Mouse (Mus musculus) ovary, postnatal 14 days (tissue): Measurements from ENCODE around the gene Ppp1r9b.
A peak's percentile ranks its signal among the peaks of the same experiment; 100 is the strongest.

Source experiments
- DNase-seq: peaks from one replicate; pipeline ENCODE4 v3.0.0; 2022; ENCODE audit warnings: low spot score

The Ppp1r9b gene

DNA sequence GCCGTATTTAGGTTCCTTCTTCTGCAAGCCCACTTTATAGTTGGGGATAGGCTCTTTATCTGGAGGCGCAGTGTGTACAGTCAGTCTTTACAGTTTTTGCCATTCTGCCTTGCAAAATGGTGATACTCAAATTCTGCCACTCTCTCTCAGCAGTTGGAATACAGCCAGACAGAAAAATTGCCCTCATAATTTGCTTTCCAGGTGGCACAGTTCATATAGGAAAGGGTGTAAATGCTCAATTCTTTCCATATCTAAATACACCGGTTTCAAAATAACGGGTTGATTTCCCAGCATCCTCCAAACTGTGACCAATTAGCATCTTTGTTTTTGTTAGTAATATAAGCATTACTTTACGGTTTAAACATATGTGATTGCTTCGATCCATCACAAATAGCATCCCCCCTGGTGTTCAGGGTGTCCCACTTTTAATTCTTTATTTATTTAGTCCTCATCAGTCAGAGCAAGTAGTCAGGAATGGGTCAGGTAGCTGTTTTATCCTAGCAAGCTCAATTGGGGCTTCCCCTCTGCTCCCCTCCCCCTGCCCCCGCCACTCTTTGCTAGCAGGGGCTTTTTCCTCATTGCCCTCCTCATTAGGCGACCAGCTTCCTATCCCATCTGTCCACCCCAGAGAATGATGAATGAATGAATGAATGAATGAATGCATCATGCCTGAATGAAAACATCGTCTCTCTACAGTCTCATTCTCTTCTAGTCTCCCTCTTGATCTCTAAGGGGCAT is 12.5 kb upstream of the Ppp1r9b start:
- DNase-seq = no peak

DNA sequence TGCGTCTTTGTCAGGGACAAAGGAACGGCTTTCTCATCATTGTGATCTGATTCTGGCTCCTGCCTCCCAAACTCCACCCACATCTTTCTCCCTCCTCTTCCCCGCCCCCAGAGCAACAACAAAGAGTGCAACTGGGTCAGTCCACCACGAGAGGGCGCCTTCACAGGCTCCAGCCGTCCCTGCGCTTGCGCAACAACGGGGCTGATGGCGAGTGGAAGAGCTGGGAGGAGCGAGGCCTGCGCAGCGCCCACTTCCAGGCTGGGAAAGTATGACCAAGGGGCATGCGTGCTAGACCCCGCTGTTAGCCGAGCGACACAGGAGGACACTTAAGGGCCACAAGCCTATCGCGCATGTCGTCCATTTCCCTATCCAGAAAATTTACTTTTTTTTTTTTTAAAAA is 11.9 kb upstream of the Ppp1r9b start:
- peak; percentile 98 for DNase-seq

DNA sequence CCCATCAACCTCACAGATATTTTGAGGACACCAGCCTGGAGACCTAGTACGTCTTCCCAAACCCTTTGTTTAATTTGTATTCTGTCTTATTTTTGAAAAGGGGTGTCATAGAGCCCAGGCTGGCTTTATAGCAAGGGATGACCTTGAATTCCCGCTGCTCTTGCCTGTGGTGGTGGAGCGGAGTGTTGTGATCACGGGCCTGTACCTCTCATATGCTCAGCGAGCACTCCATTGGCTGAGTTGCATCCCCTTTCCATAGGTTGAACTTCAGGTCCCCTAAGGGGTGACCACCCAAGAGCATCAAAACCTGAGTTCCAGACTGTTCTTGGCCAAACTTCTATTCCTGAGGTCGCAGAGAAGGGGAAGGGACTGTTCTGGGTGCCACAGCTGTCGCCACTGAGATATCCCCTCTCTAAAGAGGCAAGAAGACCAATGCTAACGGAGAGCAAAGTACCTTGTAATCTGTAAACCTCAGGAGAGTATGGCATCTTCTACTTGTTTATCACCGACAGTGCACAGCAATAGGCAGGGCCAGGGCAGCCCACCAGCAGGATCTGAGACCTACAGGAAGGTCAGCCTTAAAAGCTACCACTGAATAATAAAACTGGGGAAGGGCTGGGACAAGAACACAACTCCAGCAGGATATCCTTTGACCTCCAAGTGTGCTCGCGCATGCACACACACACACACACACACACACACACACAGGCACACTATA is 11.2 kb upstream of the Ppp1r9b start:
- DNase-seq = no peak

DNA sequence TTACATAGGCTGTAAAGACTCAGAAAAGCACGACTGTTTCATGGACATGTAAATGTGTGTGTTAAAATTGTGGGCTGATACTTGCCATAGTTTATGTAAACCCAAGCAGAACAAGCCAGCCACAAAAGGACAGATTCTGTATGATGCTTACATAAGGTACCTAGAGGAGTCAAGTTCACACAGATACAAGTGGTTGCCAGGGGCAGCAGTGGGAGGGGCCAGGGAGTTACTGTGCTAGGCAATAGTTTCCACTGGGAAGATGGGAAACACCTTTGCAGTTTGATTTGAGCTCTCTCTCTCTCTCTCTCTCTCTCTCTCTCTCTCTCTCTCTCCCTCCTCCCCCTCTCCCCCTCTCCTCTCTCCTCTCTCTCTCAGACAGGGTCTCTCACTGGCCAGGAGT is 5.7 kb upstream of the Ppp1r9b start:
- no peak for DNase-seq

DNA sequence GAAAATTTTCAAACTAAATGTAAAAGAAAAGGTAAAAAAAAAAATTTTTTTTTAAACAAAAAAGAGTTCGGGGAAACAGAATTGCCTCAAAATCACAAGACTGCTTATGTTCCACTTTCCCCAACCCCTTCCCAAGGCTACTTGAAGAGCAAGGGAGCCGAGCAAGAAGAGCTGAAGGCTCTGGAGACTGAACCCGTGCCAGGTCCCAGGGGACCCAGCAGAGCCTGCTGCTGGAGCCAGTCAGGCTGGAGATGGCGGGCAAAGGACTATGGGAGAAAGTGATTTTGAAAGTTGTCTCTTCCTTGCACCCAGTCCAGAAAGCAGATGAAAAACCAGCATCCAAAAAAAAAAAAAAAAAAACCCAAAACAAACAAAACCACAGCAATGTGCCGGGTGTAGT is 5.0 kb upstream of the Ppp1r9b start:
- DNase-seq = no peak

DNA sequence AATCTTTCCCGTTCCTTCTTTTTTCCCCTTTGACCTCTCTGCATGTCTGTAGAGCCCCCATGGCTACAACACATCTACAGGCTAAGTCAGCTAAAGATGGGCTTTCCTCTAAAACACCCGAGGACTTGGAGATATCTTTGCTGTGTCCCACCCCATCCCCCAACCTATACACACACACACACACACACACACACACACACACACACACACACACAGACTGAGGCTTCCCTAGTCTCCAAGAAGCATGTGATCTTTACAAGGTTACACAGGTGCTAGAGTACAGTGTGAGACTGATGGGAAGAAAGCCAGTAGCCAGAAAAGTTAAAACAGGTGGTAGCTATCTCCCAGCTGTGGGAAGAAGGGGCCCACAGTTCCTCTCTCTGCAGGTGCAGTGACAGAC is 4.4 kb upstream of the Ppp1r9b start:
- DNase-seq = no peak

DNA sequence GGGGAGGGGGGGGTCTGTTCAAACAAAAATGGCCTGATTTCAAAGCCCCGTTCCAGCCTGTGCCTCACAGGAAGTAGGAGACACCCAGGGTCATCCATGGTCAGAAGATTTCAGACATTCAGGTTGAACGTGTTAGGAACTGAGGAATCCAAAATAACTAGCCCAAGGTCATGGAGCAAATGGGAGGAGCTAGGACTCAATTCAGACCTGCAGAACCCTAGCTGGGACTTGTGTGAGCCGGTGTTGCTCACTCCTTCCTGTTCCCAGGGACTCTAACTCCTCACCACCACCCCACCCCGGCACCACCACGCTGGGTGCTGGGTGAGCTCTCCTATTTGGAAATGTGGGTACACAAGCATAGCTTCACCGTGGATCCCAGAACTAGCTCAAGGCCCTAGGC is 3.5 kb upstream of the Ppp1r9b start:
- no peak for DNase-seq

DNA sequence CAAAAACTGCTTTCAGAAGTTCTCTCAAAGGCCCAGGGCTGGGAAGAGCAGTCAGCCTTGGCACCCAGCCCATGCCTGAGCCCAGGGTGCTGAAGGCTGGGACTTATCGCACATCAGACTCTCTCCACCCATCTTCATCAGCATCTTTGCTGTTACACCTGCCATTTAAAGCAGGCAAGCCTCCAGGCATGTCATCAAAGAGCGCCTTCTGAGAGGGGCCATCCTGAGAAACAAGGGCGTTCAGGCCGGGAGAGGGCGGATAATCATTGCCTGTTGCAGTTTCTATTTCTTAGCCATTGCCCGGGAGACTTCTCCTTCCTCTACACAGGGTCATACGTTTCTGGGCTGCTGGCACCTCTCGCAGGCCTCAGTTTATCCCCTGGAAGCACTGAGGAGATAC is 3.0 kb upstream of the Ppp1r9b start:
- no peak for DNase-seq

DNA sequence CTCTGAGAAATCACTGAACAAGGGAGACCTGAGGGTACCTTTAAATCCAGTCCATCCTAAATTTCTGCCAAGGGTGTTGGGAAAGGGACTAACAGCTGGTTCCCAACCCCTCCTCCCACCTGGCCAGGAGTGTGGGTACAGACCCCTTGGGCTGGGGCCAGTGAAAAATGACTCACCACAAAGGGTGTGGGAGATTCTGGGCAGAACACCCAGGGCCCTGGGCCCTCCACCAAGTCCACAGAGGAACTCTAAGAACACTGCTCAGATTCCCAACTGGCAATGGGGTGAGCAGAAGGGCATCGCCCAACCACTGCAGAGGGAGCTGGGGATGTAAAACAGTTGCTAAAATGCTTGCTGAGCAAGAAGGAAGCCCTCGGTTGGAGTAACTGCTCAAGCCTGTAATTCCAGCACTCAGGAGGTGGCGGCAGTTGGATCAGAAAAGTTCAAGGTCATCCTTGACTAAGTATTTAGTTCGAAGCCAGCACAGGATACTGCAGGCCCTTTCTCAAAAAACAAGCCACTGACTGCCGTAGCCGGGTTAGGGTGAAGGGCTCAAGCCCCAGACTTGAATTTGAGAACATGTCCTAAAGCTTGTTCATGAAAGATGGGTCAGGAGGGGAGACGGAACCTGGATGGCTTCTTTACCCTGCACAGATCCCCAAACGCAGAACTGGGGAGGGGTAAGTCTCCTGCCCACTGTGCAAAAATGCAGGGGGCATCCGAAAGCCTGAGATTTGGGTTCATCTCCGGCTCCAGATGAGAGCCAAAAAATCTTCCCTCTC is 1.9 kb upstream of the Ppp1r9b start:
- DNase-seq = no peak

DNA sequence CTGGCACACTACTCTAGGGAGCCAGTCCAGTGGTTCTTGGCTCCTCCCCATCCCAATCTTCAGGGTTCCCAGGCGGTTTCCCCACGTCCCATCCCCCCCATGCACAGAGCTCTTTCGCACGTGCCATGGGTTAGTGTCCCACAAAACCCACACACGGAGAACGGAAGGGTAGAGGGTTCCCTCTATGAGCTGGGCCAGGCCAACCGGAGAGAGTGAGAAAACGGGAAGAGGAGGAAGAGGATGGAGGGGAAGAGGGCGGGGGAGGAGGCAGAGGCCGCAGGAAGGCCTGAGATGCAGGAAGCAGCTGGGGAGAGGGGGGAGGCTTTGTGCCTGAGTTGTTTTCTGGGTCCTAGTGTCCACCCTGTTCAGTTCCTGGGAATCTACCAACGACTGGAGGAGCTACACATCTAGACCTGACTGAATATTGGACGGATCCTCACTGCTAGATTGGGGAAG is 1.2 kb upstream of the Ppp1r9b start:
- DNase-seq = no peak

DNA sequence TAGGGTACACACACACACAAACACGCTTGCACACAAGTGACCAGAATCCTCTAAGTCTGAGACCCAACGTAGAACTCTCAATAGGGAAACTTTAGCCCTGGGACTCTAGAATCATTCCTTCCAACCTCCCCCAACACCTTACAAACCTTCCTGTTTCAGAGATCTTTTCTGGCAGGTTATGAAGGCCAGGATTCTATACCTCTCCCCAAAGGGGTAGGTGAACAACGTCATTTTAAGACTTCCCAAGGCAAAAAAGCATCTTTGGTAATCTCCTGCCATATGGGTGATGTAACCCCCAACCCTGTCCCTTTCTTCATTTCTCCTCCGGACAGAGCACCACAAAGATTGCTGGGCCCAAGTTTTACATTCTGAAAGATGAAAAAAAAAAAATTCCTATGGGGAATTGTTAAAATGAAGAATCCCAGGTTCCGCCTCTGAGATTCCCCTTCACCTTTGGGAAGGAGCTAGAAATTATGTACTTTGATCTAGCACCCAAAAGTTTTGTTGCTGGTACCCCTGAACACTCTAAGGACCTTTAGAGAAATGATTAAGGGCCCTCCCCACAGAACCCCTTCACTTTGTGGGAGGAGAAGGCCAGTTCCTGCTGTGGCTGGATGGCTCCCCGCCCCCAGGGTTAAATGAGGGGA is 610 bp upstream of the Ppp1r9b start:
- DNase-seq = no peak

DNA sequence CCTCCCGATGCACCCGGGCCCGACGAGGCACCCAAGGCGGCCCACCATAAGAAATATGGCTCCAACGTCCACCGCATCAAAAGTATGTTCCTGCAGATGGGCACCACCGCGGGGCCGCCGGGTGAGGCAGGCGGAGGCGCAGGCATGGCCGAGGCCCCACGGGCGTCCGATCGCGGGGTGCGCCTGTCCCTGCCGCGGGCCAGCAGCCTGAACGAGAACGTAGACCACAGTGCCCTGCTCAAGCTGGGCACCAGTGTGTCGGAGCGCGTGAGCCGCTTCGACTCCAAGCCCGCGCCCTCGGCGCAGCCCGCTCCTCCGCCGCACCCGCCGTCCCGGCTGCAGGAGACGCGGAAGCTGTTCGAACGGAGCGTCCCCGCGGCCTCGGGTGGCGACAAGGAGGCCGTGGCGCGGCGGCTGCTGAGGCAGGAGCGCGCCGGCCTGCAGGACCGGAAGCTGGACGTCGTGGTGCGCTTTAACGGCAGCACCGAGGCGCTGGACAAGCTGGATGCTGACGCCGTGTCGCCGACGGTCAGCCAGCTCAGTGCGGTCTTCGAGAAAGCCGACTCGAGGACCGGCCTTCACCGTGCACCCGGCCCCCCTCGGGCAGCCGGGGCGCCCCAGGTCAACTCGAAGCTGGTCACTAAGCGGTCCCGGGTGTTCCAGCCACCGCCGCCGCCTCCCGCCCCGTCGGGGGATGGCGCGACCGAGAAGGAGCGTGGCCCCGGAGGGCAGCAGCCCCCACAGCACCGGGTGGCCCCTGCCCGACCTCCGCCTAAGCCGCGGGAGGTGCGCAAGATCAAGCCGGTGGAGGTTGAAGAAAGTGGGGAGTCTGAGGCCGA is 1.0 kb downstream of the Ppp1r9b start:
- no peak for DNase-seq

DNA sequence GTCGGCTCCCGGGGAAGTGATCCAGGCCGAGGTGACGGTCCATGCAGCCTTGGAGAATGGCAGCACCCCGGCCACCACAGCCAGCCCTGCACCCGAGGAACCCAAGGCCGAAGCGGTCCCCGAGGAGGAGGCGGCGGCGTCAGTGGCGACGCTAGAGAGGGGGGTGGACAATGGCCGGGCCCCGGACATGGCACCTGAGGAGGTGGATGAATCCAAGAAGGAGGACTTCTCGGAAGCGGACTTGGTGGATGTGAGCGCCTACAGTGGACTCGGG is 1.6 kb downstream of the Ppp1r9b start:
- no peak for DNase-seq

DNA sequence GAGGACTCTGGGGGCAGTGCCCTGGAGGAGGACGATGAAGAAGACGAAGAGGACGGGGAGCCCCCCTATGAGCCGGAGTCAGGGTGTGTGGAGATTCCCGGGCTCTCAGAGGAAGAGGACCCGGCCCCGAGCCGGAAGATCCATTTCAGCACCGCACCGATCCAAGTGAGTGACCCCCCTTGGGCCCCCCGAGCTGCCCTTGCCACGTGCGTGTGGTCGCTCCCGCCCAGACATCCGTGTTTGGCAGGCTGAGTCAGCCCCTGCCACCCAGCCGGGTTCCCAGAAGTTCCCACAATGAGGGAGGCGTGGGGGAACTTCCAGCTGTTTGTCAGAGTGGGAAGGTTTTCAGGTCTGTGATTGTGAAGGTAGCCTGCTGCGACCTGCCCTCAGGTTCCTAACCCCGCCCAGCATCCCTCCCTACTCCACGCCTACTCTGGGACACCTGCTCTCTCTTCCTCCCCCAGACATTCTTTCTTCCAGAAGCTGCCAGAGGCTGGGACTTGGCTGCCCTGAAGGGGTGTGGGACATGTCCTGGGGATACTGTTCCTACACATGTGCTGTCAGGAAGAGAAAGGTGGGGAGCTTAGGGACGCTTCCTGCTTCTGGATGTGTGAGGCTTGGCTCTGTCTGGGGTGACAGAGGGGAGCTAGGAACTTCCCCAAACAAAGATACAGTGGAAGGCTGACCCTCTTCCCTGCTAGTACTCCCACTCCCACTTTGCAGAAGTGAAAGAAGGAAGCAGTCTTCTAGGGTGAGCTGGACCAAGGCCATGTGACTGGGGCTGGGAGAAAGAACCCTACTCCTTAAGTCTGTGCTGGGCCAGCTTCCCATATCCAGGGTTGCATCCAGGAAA is 2.1 kb downstream of the Ppp1r9b start:
- no peak for DNase-seq

DNA sequence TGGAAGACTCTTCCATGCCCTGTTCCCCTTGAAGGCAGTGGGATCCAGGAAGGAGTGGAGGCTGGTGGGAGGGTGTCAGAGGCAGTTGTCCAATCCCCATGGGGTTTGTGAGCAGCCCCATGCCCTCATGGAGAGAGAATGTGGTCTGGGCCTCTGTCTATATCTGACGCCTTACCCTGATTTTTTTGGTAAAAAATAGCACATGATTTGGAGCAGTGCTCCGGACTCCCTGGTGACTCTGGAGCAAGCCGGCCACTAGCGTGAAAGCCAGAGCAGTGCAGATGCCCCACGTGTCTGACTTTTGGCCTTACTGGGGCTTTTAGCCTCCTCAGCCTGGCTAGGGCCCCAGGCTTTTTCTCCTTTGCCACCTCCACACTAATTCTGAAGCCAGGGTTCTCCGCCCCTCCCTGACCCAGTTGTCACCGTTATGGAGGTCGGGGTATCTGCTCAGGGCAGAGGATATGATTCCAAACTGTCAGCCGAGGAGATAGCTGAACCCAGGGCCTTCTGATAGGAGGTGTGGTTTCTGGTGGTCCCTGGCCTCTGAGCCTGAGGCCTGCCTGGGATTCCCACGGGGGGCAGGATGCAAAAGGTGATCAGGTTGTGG is 3.5 kb downstream of the Ppp1r9b start:
- no peak for DNase-seq

DNA sequence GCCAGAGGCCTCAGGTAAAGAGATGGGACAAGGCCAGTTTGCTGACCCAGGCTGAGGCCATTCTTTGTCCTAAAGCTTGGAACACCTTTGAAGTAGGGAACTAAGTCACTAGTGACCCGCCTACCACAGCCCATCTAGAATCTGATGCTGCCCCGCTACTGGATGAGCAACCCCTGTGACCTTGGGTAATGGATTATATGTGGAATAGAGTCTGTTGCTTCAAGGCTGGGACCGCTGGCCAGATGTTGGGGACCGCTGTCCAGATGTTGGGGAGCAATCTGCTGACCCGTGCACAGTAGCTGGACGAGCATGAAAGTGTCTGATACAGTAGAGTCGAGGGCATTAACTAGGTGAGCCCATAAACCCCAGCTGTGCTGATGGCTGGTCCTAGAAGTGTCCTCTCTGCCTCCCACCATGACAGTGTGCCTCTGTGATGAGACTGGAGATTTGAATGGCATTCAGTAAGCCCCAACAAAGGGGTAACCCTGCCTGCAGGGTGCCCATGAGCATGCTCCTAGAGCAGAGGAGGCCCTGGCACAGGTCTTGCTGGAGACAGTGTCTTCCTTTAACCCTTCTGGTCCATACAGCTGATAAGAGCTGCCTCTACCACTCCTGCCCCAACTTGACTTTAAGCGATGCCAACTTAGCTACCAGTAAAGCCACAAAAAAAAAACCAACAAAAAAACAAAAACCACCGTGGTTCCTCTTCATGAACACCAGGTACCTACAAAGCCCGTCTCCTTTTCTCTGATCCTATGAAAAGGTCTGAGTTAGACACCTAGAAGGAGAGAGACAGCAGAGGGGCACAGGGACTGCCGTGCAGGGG is 4.3 kb downstream of the Ppp1r9b start:
- DNase-seq = no peak

DNA sequence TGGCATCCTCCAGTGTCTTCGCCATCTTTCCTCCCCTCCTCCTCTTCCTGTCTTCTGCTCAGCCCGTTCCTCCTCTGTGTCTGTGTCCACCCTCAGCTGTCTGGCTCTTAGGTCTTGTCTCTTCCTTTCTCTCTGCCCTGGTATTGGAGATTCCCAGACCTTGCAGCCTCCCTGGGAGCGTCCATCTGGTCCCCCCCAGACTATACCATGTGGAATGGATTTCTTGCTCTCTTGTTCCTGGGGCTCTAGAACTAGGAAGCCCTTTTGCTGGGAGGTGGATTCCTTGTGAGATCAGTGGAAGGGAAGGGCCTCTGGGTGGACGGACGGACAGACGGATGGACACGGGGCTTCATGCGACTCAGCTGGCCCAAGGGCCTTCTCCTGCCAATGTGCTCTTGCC is 5.3 kb downstream of the Ppp1r9b start:
- DNase-seq = no peak

DNA sequence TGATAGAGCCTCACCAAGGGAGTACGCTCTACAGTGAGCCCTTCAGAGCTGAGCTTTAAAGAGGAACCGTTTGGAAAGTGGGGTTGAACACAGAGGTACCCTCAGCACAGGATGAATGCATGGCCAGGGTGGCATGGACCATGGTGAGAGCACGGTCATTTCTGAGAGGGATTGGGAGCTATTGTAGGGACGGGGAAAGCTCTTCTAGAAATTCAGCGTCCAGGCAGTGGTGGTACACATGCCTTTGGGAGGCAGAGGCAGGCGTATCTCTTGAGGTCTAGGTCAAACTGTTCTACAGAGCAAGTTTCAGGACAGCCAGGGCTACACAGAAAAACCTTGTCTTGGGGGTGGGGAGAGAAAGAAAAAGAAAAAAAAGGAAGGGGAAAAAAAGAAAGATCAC is 6.1 kb downstream of the Ppp1r9b start:
- DNase-seq = no peak

DNA sequence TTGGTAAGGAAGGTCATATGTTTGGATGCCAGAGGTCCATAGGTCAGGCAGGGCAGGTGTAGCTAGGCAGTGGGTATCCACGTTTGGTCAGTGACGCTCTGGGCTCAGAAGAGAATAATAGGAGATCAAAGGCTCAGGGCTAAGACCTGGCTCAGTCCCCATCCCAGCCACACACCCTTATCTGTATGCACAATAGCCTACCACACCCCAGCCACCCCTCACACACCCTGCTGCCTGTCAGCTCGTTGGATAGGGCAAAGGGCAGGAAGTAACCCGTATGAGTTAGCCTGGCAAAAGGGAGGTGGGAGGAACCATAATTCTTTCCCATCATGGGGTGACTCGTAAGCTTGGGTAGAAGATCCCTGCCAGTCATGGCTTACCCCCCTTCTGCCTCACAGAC is 6.8 kb downstream of the Ppp1r9b start:
- no peak for DNase-seq
